Comparison of ENCODE assay signal across 8 mouse cellular contexts in the genomic region with DNA sequence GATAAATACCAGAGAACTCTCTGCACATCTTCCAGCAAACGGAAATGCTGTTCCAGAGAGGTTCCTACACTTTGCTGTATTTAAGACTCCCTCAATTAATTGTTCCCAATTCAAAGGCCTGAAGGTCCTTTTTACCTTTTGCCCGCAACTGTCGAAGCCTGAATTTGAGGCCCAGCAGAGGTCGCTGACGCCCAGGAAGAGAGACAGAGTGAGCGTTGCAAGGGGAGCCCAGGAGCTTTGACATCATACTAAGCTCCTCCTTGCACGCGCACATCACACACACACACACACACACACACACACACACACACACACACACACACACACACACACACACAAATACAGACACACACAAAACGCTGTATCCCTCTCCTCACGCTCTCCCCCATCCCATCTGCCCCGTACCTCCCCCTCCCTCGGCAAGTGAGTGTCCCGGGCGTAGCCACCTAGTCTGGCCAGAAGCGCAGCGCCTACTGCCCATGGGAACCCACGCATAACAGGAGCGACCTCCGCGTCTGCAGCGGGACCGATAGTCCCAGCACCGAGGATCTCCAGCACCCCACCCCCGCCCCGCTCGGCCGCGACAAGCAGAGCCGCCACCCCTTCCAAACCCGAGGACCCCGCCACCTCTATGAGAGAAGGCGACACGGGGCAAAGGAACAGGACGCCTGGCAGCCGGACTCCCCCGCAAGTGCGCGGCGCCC. TPM values are rescaled to one million over a fixed set of nuclear protein-coding genes. Genes with fewer than 3 reads are reported as not detected.
DNase-seq lines count a peak whose midpoint lies in the region; ATAC-seq and TF ChIP-seq lines count a peak whose summit lies in the region.

A gene (plus strand): TSS at position 316 of the 704 bp plus-strand sequence.

- H3K9ac ChIP-seq in forebrain, embryonic 13.5 days: peak within 1 kb of the TSS; percentile 85
- peak within 1 kb of the TSS; percentile 33 for H3K9ac ChIP-seq in liver, embryonic 16.5 days (ENCODE audit: low read depth, low read length)
- peak within 1 kb of the TSS; percentile 84 for H3K9ac ChIP-seq in neural tube, embryonic 12.5 days

- peak within 1 kb of the TSS; percentile 91 for H3K4me2 ChIP-seq in forebrain, embryonic 13.5 days
- H3K4me2 ChIP-seq in liver, embryonic 16.5 days (ENCODE audit: low read depth, low read length): peak within 1 kb of the TSS; percentile 77
- H3K4me2 ChIP-seq in neural tube, embryonic 12.5 days (replicated peaks): peak within 1 kb of the TSS; percentile 82

- peak; percentile 92 for ATAC-seq in forebrain, embryonic 13.5 days
- peak; percentile 32; the same call in 1 of the 2 replicates for ATAC-seq in liver, embryonic 16.5 days (ENCODE audit: low read depth)
- ATAC-seq in neural tube, embryonic 12.5 days (ENCODE audit: low FRiP score, low read depth): peak; percentile 88

- peak within 1 kb of the TSS; percentile 76 for H3K4me3 ChIP-seq in forebrain, embryonic 13.5 days
- H3K4me3 ChIP-seq in liver, embryonic 16.5 days (ENCODE audit: low read depth, low read length): peak within 1 kb of the TSS; percentile 61
- peak within 1 kb of the TSS; percentile 76 for H3K4me3 ChIP-seq in neural tube, embryonic 12.5 days
- H3K4me3 ChIP-seq in testis, adult 2 months (ENCODE audit: control insufficient read depth, low read depth, low read length): peak within 1 kb of the TSS; percentile 72

- peak; percentile 55; the same call in 1 of the 2 replicates for TF ChIP-seq CTCF in testis, adult 2 months (IDR thresholded peaks at IDR 0.05; ENCODE audit: control insufficient read depth, insufficient read depth, insufficient replicate concordance, low read depth, low read length)

- TF ChIP-seq POLR2A in testis, adult 2 months (IDR thresholded peaks at IDR 0.05; ENCODE audit: control insufficient read depth, low read depth, low read length): no peak

- H3K27me3 ChIP-seq in forebrain, embryonic 13.5 days: no peaks in the 10 kb centered on the region
- peaks cover 21% of the 10 kb centered on the region for H3K27me3 ChIP-seq in liver, embryonic 16.5 days (ENCODE audit: control insufficient read depth, insufficient read depth, low read depth, low read length)
- no peaks in the 10 kb centered on the region for H3K27me3 ChIP-seq in neural tube, embryonic 12.5 days (replicated peaks)
- no peaks in the 10 kb centered on the region for H3K27me3 ChIP-seq in testis, adult 2 months (ENCODE audit: control insufficient read depth, insufficient read depth, low read length)

- H3K36me3 ChIP-seq in forebrain, embryonic 13.5 days (ENCODE audit: poor library complexity, severe bottlenecking): no peaks in the 10 kb centered on the region
- H3K36me3 ChIP-seq in liver, embryonic 16.5 days (ENCODE audit: control insufficient read depth, insufficient read depth): no peaks in the 10 kb centered on the region
- no peaks in the 10 kb centered on the region for H3K36me3 ChIP-seq in neural tube, embryonic 12.5 days
- H3K36me3 ChIP-seq in testis, adult 2 months (ENCODE audit: control insufficient read depth, insufficient read depth, low read length): no peaks in the 10 kb centered on the region

- DNase-seq in 416B (ENCODE audit: low read depth): peak; percentile 92
- DNase-seq in brain, embryonic 18.5 days (ENCODE audit: low read depth, low spot score): peak; percentile 82
- peak; percentile 90 for DNase-seq in heart, postnatal 10 days
- DNase-seq in large intestine, adult 2 months (ENCODE audit: low read depth, low spot score): peak; percentile 61

- peaks cover 19% of the 10 kb centered on the region for H3K4me1 ChIP-seq in forebrain, embryonic 13.5 days
- no peaks in the 10 kb centered on the region; the same call in 1 of the 2 replicates for H3K4me1 ChIP-seq in liver, embryonic 16.5 days (ENCODE audit: control insufficient read depth, low read depth, low read length)
- peaks cover 14% of the 10 kb centered on the region for H3K4me1 ChIP-seq in neural tube, embryonic 12.5 days
- H3K4me1 ChIP-seq in testis, adult 2 months (ENCODE audit: control insufficient read depth, insufficient read depth, low read length): peaks cover 5% of the 10 kb centered on the region

- WGBS in forebrain, embryonic 13.5 days: under 1% methylated on average over 36 of the region's 39 CpGs
- under 1% methylated on average over 39 of the region's 39 CpGs for WGBS in large intestine, adult 2 months
- under 1% methylated on average over 38 of the region's 39 CpGs for whole genome bisulfite sequencing in liver, embryonic 16.5 days (ENCODE audit: insufficient replicate concordance)
- under 1% methylated on average over 37 of the region's 39 CpGs for WGBS in neural tube, embryonic 12.5 days

- intact Hi-C loops in heart, postnatal 10 days (cut with DNase I): loop anchor here (1.0 to 5.0 kb wide), 3 partner anchors 104 to 479 kb away; no protein-coding TSS in a partner anchor

- peak within 1 kb of the TSS; percentile 87 for H3K27ac ChIP-seq in forebrain, embryonic 13.5 days
- no peak within 1 kb of the TSS for H3K27ac ChIP-seq in liver, embryonic 16.5 days (ENCODE audit: low read length)
- H3K27ac ChIP-seq in neural tube, embryonic 12.5 days: no peak within 1 kb of the TSS
- no peak within 1 kb of the TSS for H3K27ac ChIP-seq in testis, adult 2 months (ENCODE audit: control insufficient read depth, insufficient read depth, low read depth, low read length)

- no peaks in the 10 kb centered on the region for H3K9me3 ChIP-seq in forebrain, embryonic 13.5 days (replicated peaks)
- no peaks in the 10 kb centered on the region for H3K9me3 ChIP-seq in liver, embryonic 16.5 days (replicated peaks; ENCODE audit: control insufficient read depth, low read length)
- no peaks in the 10 kb centered on the region for H3K9me3 ChIP-seq in neural tube, embryonic 12.5 days

RNA-seq across cellular contexts. Expression of the gene that starts here (rescaled TPM):
- polyA plus RNA-seq in forebrain, embryonic 13.5 days (2015; fragmentation: Nextera tagmentation; extraction: Ambion mirVana): 1.5 and 1.7 TPM in 2 replicates
- total RNA-seq in heart, postnatal 10 days (2021): 10 to 100 TPM; 10.2 to 12.1 TPM
- 0.46 and 0.84 TPM in 2 replicates for polyA plus RNA-seq in large intestine, adult 2 months (2012; rRNA removed)
- polyA plus RNA-seq in liver, embryonic 16.5 days (2015; fragmentation: Nextera tagmentation; extraction: Ambion mirVana): 0.13 and 0.16 TPM in 2 replicates
- 2.5 and 2.8 TPM in 2 replicates for polyA plus RNA-seq in neural tube, embryonic 12.5 days (2016; fragmentation: Nextera tagmentation; extraction: Ambion mirVana)
- polyA plus RNA-seq in testis, adult 2 months (2012; rRNA removed): 0.33 and 0.37 TPM in 2 replicates

Comparison
In these comparisons a context has a peak if more than half of its experiments do, and no peak if none do; other contexts are left out.
1. Peak in DNase-seq in large intestine, adult 2 months; RNA of the gene not detected or under 1 TPM.
2. Peak in ATAC-seq, H3K4me3 ChIP-seq, H3K9ac ChIP-seq and H3K4me2 ChIP-seq in liver, embryonic 16.5 days; RNA of the gene not detected or under 1 TPM.
3. ATAC-seq: peak in every context shown above with its lines; median percentile 92 in forebrain, embryonic 13.5 days; 88 in neural tube, embryonic 12.5 days; 32 in liver, embryonic 16.5 days.
4. H3K9ac ChIP-seq: peak in every context shown above with its lines; median percentile 85 in forebrain, embryonic 13.5 days; 84 in neural tube, embryonic 12.5 days; 33 in liver, embryonic 16.5 days.